Mouse (Mus musculus) lung, postnatal 0 days (tissue): ENCODE measurements at regions not wholly inside any gene's neighbourhood (a gene's known extent, or its start where the extent isn't known, plus 50 kb on each side); places are given as distances from the start of the nearest gene placed in this dataset.

ENCODE experiments used
- CTCF ChIP-seq: IDR thresholded peaks from 2 replicates; pipeline ENCODE4 v1.5.1; 2016; ENCODE audit warnings: antibody characterized with exemption, mild to moderate bottlenecking
- EP300 ChIP-seq: IDR thresholded peaks from 2 replicates; pipeline ENCODE4 v1.6.1; 2016; ENCODE audit warnings: antibody characterized with exemption, mild to moderate bottlenecking, control low read depth

- TF ChIP-seq CTCF (no peak), EP300 (no peak)
Observed at GRCm38 (mm10) chr3:17865112-17865511, 83.1 kb upstream of the Cypt12 start.
